Mouse (Mus musculus): ENCODE measurements around the gene Gm5483.

DNA sequence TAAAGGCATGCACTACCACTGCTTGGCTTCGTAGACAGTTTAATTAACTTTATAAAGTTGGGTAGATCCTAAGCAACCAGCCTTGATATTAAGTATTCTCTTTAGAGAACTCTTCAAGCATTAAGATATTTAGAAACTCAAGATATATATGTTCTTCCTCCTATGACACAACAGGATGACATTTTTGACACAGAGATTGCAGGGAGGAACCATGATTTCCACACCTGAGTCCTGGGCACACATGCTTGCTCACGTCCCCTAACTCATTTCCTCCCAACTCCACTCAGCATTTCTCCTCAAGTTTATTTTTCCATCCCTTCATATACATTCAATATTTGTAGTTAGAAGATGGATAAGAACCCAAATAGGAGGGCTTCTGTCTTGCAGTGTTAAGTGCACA, 4.1 kb upstream of the Gm5483 start:
- TF ChIP-seq CTCF (IDR thresholded peaks at IDR 0.05; ENCODE audit: control insufficient read depth, insufficient read depth, insufficient replicate concordance, low read depth, low read length) = no peak
- no peak for TF ChIP-seq POLR2A (IDR thresholded peaks at IDR 0.05; ENCODE audit: control insufficient read depth, low read depth, low read length)

All from testis, adult 2 months (tissue).